9 mouse cellular contexts compared by ENCODE assay signal in genomic region chr10:79918231-79919078, GRCm38 (mm10). TPM values are rescaled to one million over a fixed set of nuclear protein-coding genes. Genes with fewer than 3 reads are reported as not detected.
DNase-seq lines count a peak whose midpoint lies in the region; ATAC-seq lines count a peak whose summit lies in the region.
"Had no signal": no experiment of that assay in that cellular context is flagged by ENCODE, and none has a peak within 500 bp of the region (broad histone marks: within the 10 kb centered on the region; RNA-seq: fewer than 3 reads in every experiment).

No protein-coding gene starts in this region.

- 3% methylated on average over 35 of the region's 35 CpGs for WGBS in forebrain, embryonic 10.5 days
- 3% methylated on average over 34 of the region's 35 CpGs for whole genome bisulfite sequencing in forebrain, embryonic 11.5 days
- 4% methylated on average over 35 of the region's 35 CpGs for WGBS in neural tube, embryonic 11.5 days
- 7% methylated on average over 35 of the region's 35 CpGs for WGBS in lung, embryonic 15.5 days

- peaks cover 76% of the 10 kb centered on the region for H3K27me3 ChIP-seq in forebrain, embryonic 10.5 days (ENCODE audit: poor library complexity, severe bottlenecking)
- peaks cover 63% of the 10 kb centered on the region for H3K27me3 ChIP-seq in forebrain, embryonic 11.5 days (ENCODE audit: control insufficient read depth, insufficient read depth, low read length)
- peaks cover 64% of the 10 kb centered on the region for H3K27me3 ChIP-seq in neural tube, embryonic 11.5 days (ENCODE audit: control insufficient read depth, insufficient read depth, low read length)
- H3K27me3 ChIP-seq in lung, embryonic 15.5 days: peaks cover 61% of the 10 kb centered on the region

- H3K9ac ChIP-seq in forebrain, embryonic 11.5 days (ENCODE audit: low read length): no peak overlapping the region
- H3K9ac ChIP-seq in neural tube, embryonic 11.5 days (ENCODE audit: low read length): no peak overlapping the region
- 0 out of 2 replicates have a peak overlapping the region, but pooled peaks have one; percentile 7 for H3K9ac ChIP-seq in lung, embryonic 15.5 days

- H3K4me1 ChIP-seq in forebrain, embryonic 10.5 days: peaks cover 81% of the 10 kb centered on the region
- H3K4me1 ChIP-seq in forebrain, embryonic 11.5 days (replicated peaks; ENCODE audit: control insufficient read depth, insufficient read depth, low read length): peaks cover 21% of the 10 kb centered on the region
- peaks cover 23% of the 10 kb centered on the region for H3K4me1 ChIP-seq in neural tube, embryonic 11.5 days (ENCODE audit: control insufficient read depth, insufficient read depth, low read length)
- peaks cover 63% of the 10 kb centered on the region for H3K4me1 ChIP-seq in lung, embryonic 15.5 days

- H3K4me2 ChIP-seq in forebrain, embryonic 11.5 days (ENCODE audit: low read depth, low read length, severe bottlenecking): no peak overlapping the region
- H3K4me2 ChIP-seq in neural tube, embryonic 11.5 days (ENCODE audit: low read depth): 0 out of 2 replicates have a peak overlapping the region, but pooled peaks have one; percentile 10
- H3K4me2 ChIP-seq in lung, embryonic 15.5 days: peak overlapping the region; percentile 47

- no peaks in the 10 kb centered on the region for H3K9me3 ChIP-seq in forebrain, embryonic 10.5 days
- H3K9me3 ChIP-seq in forebrain, embryonic 11.5 days (ENCODE audit: control insufficient read depth, low read length): no peaks in the 10 kb centered on the region
- H3K9me3 ChIP-seq in neural tube, embryonic 11.5 days (ENCODE audit: control insufficient read depth, low read length): no peaks in the 10 kb centered on the region
- H3K9me3 ChIP-seq in lung, embryonic 15.5 days: no peaks in the 10 kb centered on the region

- ATAC-seq in forebrain, embryonic 11.5 days (replicated peaks; ENCODE audit: low FRiP score): no peak
- no peak for ATAC-seq in neural tube, embryonic 11.5 days (ENCODE audit: insufficient read depth, low FRiP score, low TSS enrichment)
- ATAC-seq in lung, embryonic 15.5 days (ENCODE audit: borderline replicate concordance, extremely low read depth, low FRiP score, low TSS enrichment): no peak
- ATAC-seq in megakaryocyte-erythroid progenitor cell, adult 5-6 weeks (replicated peaks; ENCODE audit: low FRiP score, low TSS enrichment, poor library complexity, severe bottlenecking): no peak

- H3K4me3 ChIP-seq in forebrain, embryonic 10.5 days: peak overlapping the region; percentile 18
- no peak overlapping the region for H3K4me3 ChIP-seq in forebrain, embryonic 11.5 days (ENCODE audit: low read depth, low read length)
- H3K4me3 ChIP-seq in neural tube, embryonic 11.5 days (ENCODE audit: low read depth, low read length): no peak overlapping the region
- H3K4me3 ChIP-seq in lung, embryonic 15.5 days: peak overlapping the region; percentile 24

- DNase-seq in forebrain, embryonic 10.5 days (ENCODE audit: extremely low spot score, low spot score): no peak
- no peak for DNase-seq in forebrain, embryonic 11.5 days (ENCODE audit: low spot score)
- DNase-seq in neural tube, embryonic 11.5 days (ENCODE audit: low spot score): peak; percentile 11
- DNase-seq in neural tube, embryonic 10.5 days (ENCODE audit: extremely low spot score, low spot score): no peak
- no peak for DNase-seq in thymus, postnatal 14 days
- DNase-seq in frontal cortex, postnatal 14 days (ENCODE audit: low spot score in 2 of 2): no peak

- H3K27ac ChIP-seq in forebrain, embryonic 10.5 days: no peak overlapping the region
- no peak overlapping the region for H3K27ac ChIP-seq in forebrain, embryonic 11.5 days (ENCODE audit: low read depth, low read length)
- H3K27ac ChIP-seq in neural tube, embryonic 11.5 days (ENCODE audit: low read depth, low read length): no peak overlapping the region
- no peak overlapping the region for H3K27ac ChIP-seq in lung, embryonic 15.5 days

- H3K36me3 ChIP-seq in forebrain, embryonic 10.5 days (replicated peaks): no peaks in the 10 kb centered on the region; the same call in 1 of the 2 replicates
- H3K36me3 ChIP-seq in forebrain, embryonic 11.5 days (ENCODE audit: control insufficient read depth, insufficient read depth, low read length): no peaks in the 10 kb centered on the region
- no peaks in the 10 kb centered on the region for H3K36me3 ChIP-seq in neural tube, embryonic 11.5 days (ENCODE audit: control insufficient read depth, insufficient read depth, low read length)
- no peaks in the 10 kb centered on the region for H3K36me3 ChIP-seq in lung, embryonic 15.5 days

RNA-seq across cellular contexts. Expression of gene Kiss1r, which starts 1.7 kb away (rescaled TPM):
- polyA plus RNA-seq in forebrain, embryonic 10.5 days (2016; fragmentation: Nextera tagmentation; extraction: Ambion mirVana): 0.28 and 0.48 TPM in 2 replicates
- polyA plus RNA-seq in forebrain, embryonic 11.5 days (2014; fragmentation: Nextera tagmentation; extraction: Ambion mirVana): 0.55 and 1.0 TPM in 2 replicates
- 0.77 and 0.80 TPM in 2 replicates for polyA plus RNA-seq in neural tube, embryonic 11.5 days (2014; fragmentation: Nextera tagmentation; extraction: Ambion mirVana)
- 0.59 and 0.87 TPM in 2 replicates for polyA plus RNA-seq in lung, embryonic 15.5 days (2015; fragmentation: Nextera tagmentation; extraction: Ambion mirVana)
- 0.31 TPM in 1 of 2 replicates, not detected in the other for total RNA-seq in megakaryocyte-erythroid progenitor cell, adult 5-6 weeks (2014; fragmentation: Nextera tagmentation)
- 2.2 TPM in 1 of 2 replicates, not detected in the other for total RNA-seq in megakaryocyte-erythroid progenitor cell, adult 5-6 weeks (2017)

RNA-seq across cellular contexts. Expression of gene R3hdm4, which starts 2.6 kb away (rescaled TPM):
- polyA plus RNA-seq in forebrain, embryonic 10.5 days (2016; fragmentation: Nextera tagmentation; extraction: Ambion mirVana): 112 and 116 TPM in 2 replicates
- polyA plus RNA-seq in forebrain, embryonic 11.5 days (2014; fragmentation: Nextera tagmentation; extraction: Ambion mirVana): 135 and 145 TPM in 2 replicates
- polyA plus RNA-seq in neural tube, embryonic 11.5 days (2014; fragmentation: Nextera tagmentation; extraction: Ambion mirVana): 150 and 156 TPM in 2 replicates
- polyA plus RNA-seq in lung, embryonic 15.5 days (2015; fragmentation: Nextera tagmentation; extraction: Ambion mirVana): 143 and 152 TPM in 2 replicates
- total RNA-seq in megakaryocyte-erythroid progenitor cell, adult 5-6 weeks (2014; fragmentation: Nextera tagmentation): 80.3 and 91.7 TPM in 2 replicates
- total RNA-seq in megakaryocyte-erythroid progenitor cell, adult 5-6 weeks (2017): 35.5 and 38.9 TPM in 2 replicates

RNA-seq across cellular contexts. Expression of gene Gm26602, which starts 7.8 kb away (rescaled TPM):
- 1.9 TPM in 1 of 2 replicates, not detected in the other for polyA plus RNA-seq in forebrain, embryonic 10.5 days (2016; fragmentation: Nextera tagmentation; extraction: Ambion mirVana)
- polyA plus RNA-seq in forebrain, embryonic 11.5 days (2014; fragmentation: Nextera tagmentation; extraction: Ambion mirVana): 3.3 and 14.8 TPM in 2 replicates
- 14.5 TPM in 1 of 2 replicates, not detected in the other for polyA plus RNA-seq in neural tube, embryonic 11.5 days (2014; fragmentation: Nextera tagmentation; extraction: Ambion mirVana)
- 1.2 and 1.7 TPM in 2 replicates for polyA plus RNA-seq in lung, embryonic 15.5 days (2015; fragmentation: Nextera tagmentation; extraction: Ambion mirVana)
- total RNA-seq in megakaryocyte-erythroid progenitor cell, adult 5-6 weeks (2014; fragmentation: Nextera tagmentation): not detected in 2 replicates
- not detected in 2 replicates for total RNA-seq in megakaryocyte-erythroid progenitor cell, adult 5-6 weeks (2017)
- polyA plus RNA-seq: C2C12 had no signal

RNA-seq across cellular contexts. Expression of gene Arid3a, which starts 8.4 kb away (rescaled TPM):
- polyA plus RNA-seq in forebrain, embryonic 10.5 days (2016; fragmentation: Nextera tagmentation; extraction: Ambion mirVana): 12.5 and 13.0 TPM in 2 replicates
- polyA plus RNA-seq in forebrain, embryonic 11.5 days (2014; fragmentation: Nextera tagmentation; extraction: Ambion mirVana): 5.4 and 6.6 TPM in 2 replicates
- 7.0 and 8.5 TPM in 2 replicates for polyA plus RNA-seq in neural tube, embryonic 11.5 days (2014; fragmentation: Nextera tagmentation; extraction: Ambion mirVana)
- 4.8 and 6.0 TPM in 2 replicates for polyA plus RNA-seq in lung, embryonic 15.5 days (2015; fragmentation: Nextera tagmentation; extraction: Ambion mirVana)
- total RNA-seq in megakaryocyte-erythroid progenitor cell, adult 5-6 weeks (2014; fragmentation: Nextera tagmentation): 4.4 and 5.9 TPM in 2 replicates
- 5.4 and 6.0 TPM in 2 replicates for total RNA-seq in megakaryocyte-erythroid progenitor cell, adult 5-6 weeks (2017)

RNA-seq across cellular contexts. Expression of gene Med16, which starts 9.7 kb away (rescaled TPM):
- polyA plus RNA-seq in forebrain, embryonic 10.5 days (2016; fragmentation: Nextera tagmentation; extraction: Ambion mirVana): 61.8 and 65.7 TPM in 2 replicates
- polyA plus RNA-seq in forebrain, embryonic 11.5 days (2014; fragmentation: Nextera tagmentation; extraction: Ambion mirVana): 60.4 and 60.6 TPM in 2 replicates
- 47.7 and 53.6 TPM in 2 replicates for polyA plus RNA-seq in neural tube, embryonic 11.5 days (2014; fragmentation: Nextera tagmentation; extraction: Ambion mirVana)
- 54.7 and 56.1 TPM in 2 replicates for polyA plus RNA-seq in lung, embryonic 15.5 days (2015; fragmentation: Nextera tagmentation; extraction: Ambion mirVana)
- total RNA-seq in megakaryocyte-erythroid progenitor cell, adult 5-6 weeks (2014; fragmentation: Nextera tagmentation): 17.1 and 21.7 TPM in 2 replicates
- 9.7 and 9.8 TPM in 2 replicates for total RNA-seq in megakaryocyte-erythroid progenitor cell, adult 5-6 weeks (2017)

Comparison
In these comparisons a context has a peak if more than half of its experiments do, and no peak if none do; other contexts are left out.
1. H3K4me3 ChIP-seq: peak in forebrain, embryonic 10.5 days (single experiment) and lung, embryonic 15.5 days (single experiment); none in forebrain, embryonic 11.5 days (single experiment) and neural tube, embryonic 11.5 days (single experiment).